Mouse (Mus musculus): ENCODE data around the gene Dhps.

Dhps gene

DNA sequence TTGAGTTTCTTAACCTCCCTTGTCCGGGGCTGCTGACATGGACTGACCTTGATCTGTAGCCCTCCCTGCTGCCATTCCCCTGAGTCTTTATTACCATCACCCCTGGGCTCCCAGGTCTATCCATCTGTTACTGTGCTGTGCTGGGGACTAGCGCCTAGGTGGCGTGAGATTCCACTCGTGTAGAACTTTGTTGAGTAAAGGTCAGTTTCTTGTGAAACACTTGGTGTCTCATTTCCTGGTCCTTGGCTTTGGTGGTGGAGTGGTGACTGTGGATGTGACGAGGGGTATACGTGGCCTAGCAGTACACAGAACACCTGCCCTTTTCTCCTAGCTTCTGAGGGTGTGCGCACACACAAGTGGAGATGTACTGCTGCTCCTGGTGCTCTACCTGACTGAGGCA lies 14.2 kb upstream of the Dhps start:
- in situ Hi-C loops (cut with MboI; ENCODE audit: unreplicated experiment in 2 of 2): loop anchor here in 1 of 2 experiments (25.0 kb wide), 1 partner anchor 1830 kb away; the partner anchor contains the start of gene N4bp1

DNA sequence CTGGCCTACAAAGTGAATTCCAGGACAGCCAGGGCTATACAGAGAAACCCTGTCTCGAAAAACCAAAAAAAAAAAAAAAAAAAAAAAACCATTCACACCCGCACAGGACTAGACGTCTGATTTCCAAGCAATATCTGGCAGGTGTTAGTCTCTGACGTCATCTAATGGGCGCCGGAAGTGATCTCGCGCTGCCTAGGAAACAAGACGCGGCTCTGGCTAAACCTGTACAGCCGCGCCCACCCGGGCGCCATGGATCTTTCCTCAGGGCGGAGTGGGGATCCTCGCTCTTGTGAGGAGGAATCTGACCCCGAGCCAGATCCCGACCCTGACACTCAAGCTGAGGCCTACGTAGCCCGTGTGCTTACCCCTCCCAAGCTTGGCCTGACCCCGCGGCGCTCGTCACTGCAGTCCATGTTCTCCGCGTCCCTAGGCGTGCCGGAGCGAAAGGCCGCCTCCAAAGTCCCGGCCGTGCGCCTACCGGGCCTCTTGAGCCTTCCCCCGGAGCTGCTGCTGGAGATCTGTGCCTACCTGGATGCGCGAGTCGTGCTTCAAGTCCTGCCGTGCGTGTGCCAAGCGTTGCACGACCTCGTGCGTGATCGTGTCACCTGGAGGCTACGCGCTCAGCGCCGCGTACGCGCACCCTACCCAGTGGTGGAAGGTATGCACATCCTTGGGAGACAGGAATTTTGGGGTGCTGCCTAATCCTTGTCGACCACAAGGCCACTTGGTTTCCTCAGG lies 11.5 kb upstream of the Dhps start, which contains the start of gene Fbxw9:
TSS of gene Fbxw9 (plus strand) at position 177 of the 738 bp plus-strand sequence.
- in situ Hi-C loops (cut with MboI; ENCODE audit: unreplicated experiment in 2 of 2): loop anchor here in 1 of 2 experiments (25.0 kb wide), 1 partner anchor 1827 kb away; the partner anchor contains the start of gene N4bp1

GRCm38 (mm10) chr8:85062603-85063002 lies 9.0 kb upstream of the Dhps start:
- in situ Hi-C loops (cut with MboI; ENCODE audit: unreplicated experiment in 2 of 2): loop anchor here in 1 of 2 experiments (25.0 kb wide), 1 partner anchor 1825 kb away; the partner anchor contains the start of gene N4bp1

GRCm38 (mm10) chr8:85065213-85065612 lies 6.3 kb upstream of the Dhps start:
- in situ Hi-C loops (cut with MboI; ENCODE audit: unreplicated experiment in 2 of 2): loop anchor here in 1 of 2 experiments (25.0 kb wide), 1 partner anchor 1822 kb away; the partner anchor contains the start of gene N4bp1

DNA sequence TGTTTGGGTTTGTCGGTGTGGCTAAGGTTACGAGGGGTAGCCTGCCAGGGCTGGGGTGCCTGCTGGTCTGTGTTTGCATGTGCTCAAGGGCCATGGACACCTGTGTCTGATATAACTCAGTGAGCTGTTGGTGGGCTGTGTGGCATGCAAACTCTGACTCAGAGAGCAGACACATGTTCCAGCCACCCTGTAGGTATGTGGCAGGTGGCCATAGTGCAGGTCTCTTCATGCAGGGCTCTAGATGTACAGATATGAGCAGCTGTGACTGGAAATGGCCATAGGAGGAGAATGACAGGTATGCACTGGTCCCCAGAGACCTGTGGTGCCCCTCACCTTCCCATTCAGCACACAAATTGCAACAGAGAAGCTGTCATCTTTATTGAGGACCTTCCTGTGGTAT lies 4.4 kb upstream of the Dhps start:
- in situ Hi-C loops (cut with MboI; ENCODE audit: unreplicated experiment in 2 of 2): loop anchor here in 1 of 2 experiments (25.0 kb wide), 1 partner anchor 1820 kb away; the partner anchor contains the start of gene N4bp1

- in situ Hi-C loops (cut with MboI; ENCODE audit: unreplicated experiment in 2 of 2): loop anchor here in 1 of 2 experiments (25.0 kb wide), 1 partner anchor 1819 kb away; the partner anchor contains the start of gene N4bp1
Measured at GRCm38 (mm10) chr8:85067982-85068381, 3.6 kb upstream of the Dhps start, which contains the start of gene Gm5741. Gm5741 (minus strand) TSS chr8:85067982.

- in situ Hi-C loops (cut with MboI; ENCODE audit: unreplicated experiment in 2 of 2): loop anchor here in 1 of 2 experiments (5.0 to 25.0 kb wide), 5 partner anchors 46 to 1816 kb away; partner anchors contain the start of genes Asna1, Calr, N4bp1 and Rad23a
Measured at GRCm38 (mm10) chr8:85071041-85071440, 516 bp upstream of the Dhps start.

GRCm38 (mm10) chr8:85072364-85072929 lies 890 bp downstream of the Dhps start:
- in situ Hi-C loops (cut with MboI; ENCODE audit: unreplicated experiment in 2 of 2): loop anchor here in 1 of 2 experiments (5.0 to 25.0 kb wide), 5 partner anchors 48 to 1815 kb away; partner anchors contain the start of genes Asna1, Calr, N4bp1 and Rad23a

DNA sequence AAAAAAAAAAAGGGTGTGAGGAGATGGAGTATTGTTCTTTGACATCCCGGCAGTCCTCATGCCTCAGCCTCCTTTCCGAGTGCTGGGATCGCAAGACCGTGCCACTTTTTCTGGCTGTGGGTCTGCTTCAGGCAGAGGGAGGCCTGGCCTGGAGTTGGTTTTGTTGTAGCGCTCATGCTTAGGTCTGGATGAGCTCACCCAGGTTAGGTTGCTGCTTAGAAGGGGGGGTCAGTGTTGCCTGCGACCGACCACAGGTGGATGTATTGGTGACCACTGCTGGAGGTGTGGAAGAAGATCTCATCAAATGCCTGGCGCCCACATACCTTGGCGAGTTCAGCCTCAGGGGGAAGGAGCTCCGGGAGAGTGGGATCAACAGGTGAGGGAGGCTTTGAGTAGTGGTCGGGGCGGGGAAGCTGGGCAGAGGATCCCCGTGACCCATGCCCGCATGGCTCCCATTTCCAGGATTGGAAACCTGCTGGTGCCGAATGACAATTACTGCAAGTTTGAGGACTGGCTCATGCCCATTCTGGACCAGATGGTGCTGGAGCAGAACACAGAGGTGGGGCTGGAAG lies 1.6 kb downstream of the Dhps start:
- in situ Hi-C loops (cut with MboI; ENCODE audit: unreplicated experiment in 2 of 2): loop anchor here in 1 of 2 experiments (5.0 to 25.0 kb wide), 5 partner anchors 48 to 1814 kb away; partner anchors contain the start of genes Asna1, Calr, N4bp1 and Rad23a

- in situ Hi-C loops (cut with MboI; ENCODE audit: unreplicated experiment in 2 of 2): loop anchor here in 1 of 2 experiments (5.0 to 25.0 kb wide), 5 partner anchors 49 to 1813 kb away; partner anchors contain the start of genes Asna1, Calr, N4bp1 and Rad23a
Measured at GRCm38 (mm10) chr8:85074167-85074566, 2.6 kb downstream of the Dhps start.

DNA sequence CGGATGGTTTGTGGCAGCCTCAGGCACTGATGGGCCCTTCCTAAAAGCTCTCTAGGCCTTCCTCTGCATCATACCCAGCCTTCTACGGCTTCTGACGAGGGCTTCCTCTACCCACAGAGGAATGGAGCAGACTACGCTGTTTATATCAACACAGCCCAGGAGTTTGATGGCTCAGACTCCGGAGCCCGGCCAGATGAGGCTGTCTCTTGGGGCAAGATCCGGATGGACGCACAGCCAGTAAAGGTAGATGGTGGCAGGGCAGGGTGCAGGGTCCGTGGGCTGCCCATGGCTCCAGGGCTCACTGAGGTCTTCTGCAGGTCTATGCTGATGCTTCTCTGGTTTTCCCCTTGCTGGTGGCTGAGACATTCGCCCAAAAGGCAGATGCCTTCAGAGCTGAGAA lies 3.1 kb downstream of the Dhps start:
- in situ Hi-C loops (cut with MboI; ENCODE audit: unreplicated experiment in 2 of 2): loop anchor here (5.0 to 25.0 kb wide), 11 partner anchors 50 to 1813 kb away; partner anchors contain the start of genes Abcc12 (in 1 of the 2), Asna1 (in 1 of the 2), Calr (in 1 of the 2) and Lonp2 (in 1 of the 2)

GRCm38 (mm10) chr8:85076001-85076400 lies 4.4 kb downstream of the Dhps start:
- in situ Hi-C loops (cut with MboI; ENCODE audit: unreplicated experiment in 2 of 2): loop anchor here (5.0 to 25.0 kb wide), 9 partner anchors 51 to 1536 kb away; partner anchors contain the start of genes Abcc12 (in 1 of the 2), Asna1 (in 1 of the 2), Calr (in 1 of the 2) and Lonp2 (in 1 of the 2)

GRCm38 (mm10) chr8:85076993-85077392 lies 5.4 kb downstream of the Dhps start:
- in situ Hi-C loops (cut with MboI; ENCODE audit: unreplicated experiment in 2 of 2): loop anchor here (5.0 to 25.0 kb wide), 9 partner anchors 52 to 1535 kb away; partner anchors contain the start of genes Abcc12 (in 1 of the 2), Asna1 (in 1 of the 2), Calr (in 1 of the 2) and Lonp2 (in 1 of the 2)

GRCm38 (mm10) chr8:85080214-85080531 lies 8.6 kb downstream of the Dhps start:
- in situ Hi-C loops (cut with MboI; ENCODE audit: unreplicated experiment in 2 of 2): loop anchor here (10.0 to 25.0 kb wide), 5 partner anchors 215 to 1532 kb away; partner anchors contain the start of genes Abcc12 (in 1 of the 2), Lonp2 (in 1 of the 2), Orc6 (in 1 of the 2) and Vps35 (in 1 of the 2)

DNA sequence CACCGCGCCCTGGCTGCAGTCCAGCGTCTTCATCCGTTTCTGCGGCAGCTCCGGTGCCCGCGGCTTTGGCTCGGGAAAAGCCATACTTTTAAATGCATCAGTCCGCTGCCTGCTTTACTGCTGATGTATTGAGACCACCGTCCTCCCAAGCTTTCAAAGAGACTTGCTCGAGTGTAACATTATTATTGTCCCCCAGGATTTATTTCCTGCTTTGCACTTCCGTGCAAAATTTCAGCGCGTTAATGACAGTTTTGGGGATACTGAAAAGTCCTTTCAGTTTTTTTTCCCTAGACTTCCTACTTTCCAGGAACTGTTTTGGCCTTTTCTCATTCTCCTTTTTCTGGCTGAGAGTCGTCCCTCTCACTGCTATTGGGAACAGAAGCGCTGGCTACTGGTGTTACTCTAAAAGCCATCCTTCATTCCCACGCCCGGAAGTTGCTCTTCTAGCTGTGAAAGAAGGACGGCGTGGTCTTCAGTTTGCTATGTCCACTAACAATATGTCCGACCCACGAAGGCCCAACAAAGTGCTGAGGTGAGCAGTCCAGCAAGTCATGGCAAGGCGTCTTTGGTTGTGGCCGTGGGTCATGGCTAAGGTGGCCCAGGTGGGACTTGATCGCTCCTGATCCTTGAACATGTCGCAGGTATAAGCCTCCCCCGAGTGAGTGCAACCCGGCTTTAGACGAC lies 9.1 kb downstream of the Dhps start, which contains the start of gene Wdr83os:
TSS of gene Wdr83os (plus strand) at position 209 of the 684 bp plus-strand sequence.
- in situ Hi-C loops (cut with MboI; ENCODE audit: unreplicated experiment in 2 of 2): loop anchor here (10.0 to 25.0 kb wide), 5 partner anchors 214 to 1532 kb away; partner anchors contain the start of genes Abcc12 (in 1 of the 2), Lonp2 (in 1 of the 2), Orc6 (in 1 of the 2) and Vps35 (in 1 of the 2)

GRCm38 (mm10) chr8:85081216-85081555 lies 9.6 kb downstream of the Dhps start, which contains the start of gene Wdr83:
Wdr83 (minus strand) TSS chr8:85081306.
- in situ Hi-C loops (cut with MboI; ENCODE audit: unreplicated experiment in 2 of 2): loop anchor here (10.0 to 25.0 kb wide), 5 partner anchors 214 to 1531 kb away; partner anchors contain the start of genes Abcc12 (in 1 of the 2), Lonp2 (in 1 of the 2), Orc6 (in 1 of the 2) and Vps35 (in 1 of the 2)

GRCm38 (mm10) chr8:85082169-85082568 lies 10.6 kb downstream of the Dhps start:
- in situ Hi-C loops (cut with MboI; ENCODE audit: unreplicated experiment in 2 of 2): loop anchor here (10.0 to 25.0 kb wide), 5 partner anchors 213 to 1530 kb away; partner anchors contain the start of genes Abcc12 (in 1 of the 2), Lonp2 (in 1 of the 2), Orc6 (in 1 of the 2) and Vps35 (in 1 of the 2)

GRCm38 (mm10) chr8:85083108-85083813 lies 11.7 kb downstream of the Dhps start, which contains the start of gene Man2b1:
Man2b1 (plus strand) TSS chr8:85083270.
- in situ Hi-C loops (cut with MboI; ENCODE audit: unreplicated experiment in 2 of 2): loop anchor here (10.0 to 25.0 kb wide), 5 partner anchors 212 to 1529 kb away; partner anchors contain the start of genes Abcc12 (in 1 of the 2), Lonp2 (in 1 of the 2), Orc6 (in 1 of the 2) and Vps35 (in 1 of the 2)
